Mouse (Mus musculus) mouse trophoblast stem cell (cell line): ENCODE measurements around the gene Rhox1.
"Not testable (repeated sequence)": the region's sequence is repeated elsewhere in the genome, so short reads cannot be mapped to it uniquely, and the experiment has no call there.

ENCODE experiments used
- in situ Hi-C, 2 experiments: fragments of 300-500 bp; cut with MseI, MboI; formaldehyde crosslinking; loops; 2 replicates in 1 of 2; 3 replicates in 1 of 2; pipeline ENCODE4 v1.15.1; 2025

Gene Rhox1

DNA sequence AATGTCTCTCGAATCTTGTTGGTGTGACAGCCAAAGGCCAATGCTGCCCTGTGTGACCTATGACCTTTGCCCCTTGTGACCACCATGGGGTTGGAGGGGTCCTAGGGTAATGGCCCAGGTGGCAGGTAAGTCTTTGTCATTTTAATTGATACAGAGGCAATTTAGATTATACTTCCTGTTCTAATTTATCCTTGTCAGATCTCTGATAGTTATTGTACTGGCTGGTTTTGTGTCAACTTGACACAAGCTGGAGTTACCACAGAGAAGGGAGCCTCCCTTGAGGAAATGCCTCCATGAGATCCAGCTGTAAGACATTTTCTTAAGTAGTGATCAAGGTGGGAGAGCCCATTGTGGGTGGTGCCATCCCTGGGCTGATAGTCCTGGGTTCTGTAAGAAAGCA, at the start of gene Rhox1:
TSS of gene Rhox1 (minus strand) at position 101 of the 400 bp plus-strand sequence.
- in situ Hi-C loops = not testable (repeated sequence)

GRCm38 (mm10) chrX:37265038-37265437, 43.0 kb upstream of the Rhox1 start, which contains the start of gene Rhox4a:
Gene Rhox4a, plus strand, starts transcription at chrX:37265338.
- in situ Hi-C loops = not testable (repeated sequence)

DNA sequence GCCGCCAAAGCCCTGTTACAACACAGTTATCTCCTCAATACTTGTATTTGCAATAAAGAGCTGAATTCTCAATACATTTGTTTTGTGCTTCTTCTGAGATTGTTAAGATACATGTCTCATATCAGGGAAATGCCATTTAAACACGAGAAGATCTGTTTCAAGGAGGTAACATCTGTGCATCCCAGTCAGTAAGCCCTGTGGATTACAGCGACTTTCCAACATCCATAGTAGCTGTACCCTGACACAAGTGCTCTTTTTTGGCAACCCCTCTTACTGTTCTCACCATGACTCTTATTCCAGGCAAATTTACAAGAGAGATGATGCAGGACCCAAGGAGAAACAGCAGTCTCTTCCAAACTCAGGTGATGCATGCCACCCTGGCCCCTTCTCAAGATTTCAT, 27.6 kb upstream of the Rhox1 start, which contains the start of gene Rhox3a:
TSS of gene Rhox3a (plus strand) at position 301 of the 400 bp plus-strand sequence.
- in situ Hi-C loops = not testable (repeated sequence)

- in situ Hi-C loops = not testable (repeated sequence)
These were observed 22.6 kb upstream of the Rhox1 start, which contains the start of gene Rhox2a for GRCm38 (mm10) chrX:37244676-37245075. Gene Rhox2a, plus strand, starts transcription at chrX:37244976.

DNA sequence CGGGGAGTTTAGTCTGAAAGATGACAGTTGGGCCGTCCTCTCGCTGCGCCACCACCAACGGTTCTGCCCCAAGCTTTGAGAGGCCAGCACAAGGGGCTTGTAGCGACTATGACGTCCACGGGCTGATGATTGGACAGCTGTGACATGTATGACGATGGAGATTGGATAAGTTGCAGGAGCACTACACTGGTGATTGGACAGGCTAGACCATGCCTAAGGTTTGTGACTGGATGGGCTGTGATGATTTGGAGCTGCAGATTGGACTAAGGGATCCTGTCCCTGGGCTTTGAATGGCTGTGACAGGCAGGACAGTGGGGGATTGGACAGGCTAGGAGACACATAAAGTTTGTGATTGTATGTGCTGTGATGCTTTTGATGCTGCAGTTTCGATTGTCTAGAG, 11.1 kb downstream of the Rhox1 start, which contains the start of gene Gm9:
TSS of gene Gm9 (minus strand) at position 101 of the 400 bp plus-strand sequence.
- in situ Hi-C loops = no loop called here

DNA sequence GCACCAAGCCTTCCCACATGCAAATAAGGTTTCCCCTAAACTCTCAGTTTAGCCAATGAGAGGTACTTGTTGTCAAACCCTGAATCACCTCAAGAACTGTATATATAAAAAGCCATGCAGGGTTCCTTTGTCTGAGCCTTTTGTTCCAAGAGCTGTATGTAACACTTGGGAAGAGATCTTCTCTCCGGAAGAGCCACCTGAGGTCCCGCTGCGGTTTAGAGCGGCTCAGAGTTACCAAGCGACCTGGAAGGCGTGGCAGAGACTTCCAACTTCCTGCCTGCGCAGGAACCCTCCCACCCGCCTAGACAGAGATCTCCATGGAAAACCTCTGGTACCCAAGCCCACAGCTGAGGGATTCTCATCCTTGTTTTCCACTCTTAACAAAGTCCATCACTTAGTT, 23.4 kb downstream of the Rhox1 start:
- in situ Hi-C loops = no loop called here

- in situ Hi-C loops = no loop called here
These were observed 30.2 kb downstream of the Rhox1 start for GRCm38 (mm10) chrX:37191744-37192379.

GRCm38 (mm10) chrX:37191105-37191743, 30.8 kb downstream of the Rhox1 start, which contains the start of the genes Ndufa1 and Rnf113a1:
Gene Ndufa1, minus strand, starts transcription at chrX:37191163.
Gene Rnf113a1, plus strand, starts transcription at chrX:37191245.
- in situ Hi-C loops = no loop called here

GRCm38 (mm10) chrX:37190755-37191104, 31.3 kb downstream of the Rhox1 start:
- in situ Hi-C loops = no loop called here

- in situ Hi-C loops = not testable (repeated sequence)
These were observed 37.7 kb downstream of the Rhox1 start for GRCm38 (mm10) chrX:37184401-37184800.

DNA sequence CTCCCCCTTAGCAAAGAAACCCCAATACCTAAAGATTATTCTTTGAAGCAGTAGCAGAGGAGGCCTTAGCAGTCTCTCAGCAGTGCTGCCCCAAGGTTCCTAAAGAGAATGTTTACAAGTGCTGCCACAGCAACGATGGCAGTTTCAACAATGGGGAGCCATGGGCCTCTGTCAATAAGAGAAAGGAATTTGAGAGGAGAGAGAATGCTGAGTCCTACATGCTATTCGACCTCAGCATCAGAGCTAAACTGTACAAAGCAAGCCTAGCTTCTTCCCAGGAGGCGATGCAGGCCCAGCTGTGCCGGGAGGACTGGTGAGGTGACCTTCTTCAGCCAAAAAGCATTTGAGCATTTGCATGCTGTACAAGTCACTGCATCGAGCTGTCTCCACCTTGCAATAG, 53.3 kb downstream of the Rhox1 start, which contains the start of gene Akap14:
TSS of gene Akap14 (minus strand) at position 101 of the 400 bp plus-strand sequence.
- in situ Hi-C loops = no loop called here

GRCm38 (mm10) chrX:37167085-37167484, 55.0 kb downstream of the Rhox1 start:
- in situ Hi-C loops = no loop called here
